Mouse (Mus musculus): ENCODE measurements at regions not wholly inside any gene's neighbourhood (a gene's known extent, or its start where the extent isn't known, plus 50 kb on each side); places are given as distances from the start of the nearest gene placed in this dataset.
A peak's percentile ranks its signal among the peaks of the same experiment; 100 is the strongest.

DNA sequence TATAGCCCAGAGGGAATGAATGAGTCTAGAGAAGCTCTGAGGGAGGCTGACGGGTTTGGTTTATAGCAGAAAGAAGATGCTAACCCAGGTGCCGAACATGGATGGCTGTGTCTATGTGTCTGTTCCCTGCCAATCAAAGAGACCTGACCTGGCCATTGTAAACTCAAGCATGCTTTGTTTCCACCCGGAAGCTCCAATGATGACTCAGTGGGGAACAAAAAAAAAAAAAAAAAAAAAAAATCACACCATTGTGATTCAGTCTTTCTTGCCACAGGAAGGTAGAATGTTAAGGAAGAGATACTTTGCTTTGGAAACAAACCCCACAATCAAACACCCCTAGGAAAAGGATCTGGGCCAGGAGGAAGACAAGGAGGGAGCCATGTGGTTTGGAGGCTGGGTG is 201.5 kb downstream of the Ly86 start:
- Histone ChIP-seq H3K9me3 (ENCODE audit: control insufficient read depth, low read length) (no peaks in the 10 kb centered on the region; the same call in 1 of the 2 replicates), H3K9ac (ENCODE audit: low read depth, low read length) (no peak overlapping the region), H3K27ac (ENCODE audit: low read depth, low read length) (no peak overlapping the region), H3K27me3 (ENCODE audit: control insufficient read depth, insufficient read depth, low read length) (no peaks in the 10 kb centered on the region), H3K4me2 (replicated peaks; ENCODE audit: low read depth, low read length) (no peak overlapping the region), H3K36me3 (ENCODE audit: control insufficient read depth, insufficient read depth, low read length) (no peaks in the 10 kb centered on the region), H3K4me3 (ENCODE audit: low read length) (no peak overlapping the region), H3K4me1 (ENCODE audit: control insufficient read depth, insufficient read depth, low read length) (peaks cover 11% of the 10 kb centered on the region)
- no peak for ATAC-seq (ENCODE audit: low FRiP score, low TSS enrichment)
- WGBS, result 82% methylated on average over 3 of the region's 3 CpGs

DNA sequence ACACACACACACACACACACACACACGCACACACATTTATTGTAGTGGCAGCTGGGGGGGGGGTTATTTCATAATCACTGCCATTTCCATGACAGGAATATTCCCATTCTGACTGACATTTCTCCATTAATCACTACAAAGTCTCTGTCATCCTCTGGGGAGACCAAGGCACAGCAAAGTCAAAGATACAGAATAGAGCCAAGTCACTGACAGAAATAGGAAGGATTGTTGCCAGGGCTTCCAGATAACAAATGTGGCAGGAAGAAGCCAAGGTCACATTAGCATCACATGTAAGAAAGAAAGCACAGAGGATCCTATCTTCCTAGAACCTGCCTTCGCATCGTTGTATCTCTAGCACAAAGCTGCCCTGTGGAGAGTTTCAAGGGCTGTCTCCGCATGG is 205.6 kb downstream of the Ly86 start:
- Histone ChIP-seq H3K27me3 (ENCODE audit: control insufficient read depth, insufficient read depth, low read length) (no peaks in the 10 kb centered on the region), H3K9me3 (ENCODE audit: control insufficient read depth, low read length) (no peaks in the 10 kb centered on the region; the same call in 1 of the 2 replicates), H3K9ac (ENCODE audit: low read depth, low read length) (no peak overlapping the region), H3K27ac (ENCODE audit: low read depth, low read length) (no peak overlapping the region), H3K4me1 (ENCODE audit: control insufficient read depth, insufficient read depth, low read length) (no peaks in the 10 kb centered on the region), H3K4me2 (replicated peaks; ENCODE audit: low read depth, low read length) (no peak overlapping the region), H3K36me3 (ENCODE audit: control insufficient read depth, insufficient read depth, low read length) (no peaks in the 10 kb centered on the region), H3K4me3 (ENCODE audit: low read length) (no peak overlapping the region)
- ATAC-seq (ENCODE audit: low FRiP score, low TSS enrichment), result no peak
- WGBS, result 71% methylated on average over 4 of the region's 4 CpGs

DNA sequence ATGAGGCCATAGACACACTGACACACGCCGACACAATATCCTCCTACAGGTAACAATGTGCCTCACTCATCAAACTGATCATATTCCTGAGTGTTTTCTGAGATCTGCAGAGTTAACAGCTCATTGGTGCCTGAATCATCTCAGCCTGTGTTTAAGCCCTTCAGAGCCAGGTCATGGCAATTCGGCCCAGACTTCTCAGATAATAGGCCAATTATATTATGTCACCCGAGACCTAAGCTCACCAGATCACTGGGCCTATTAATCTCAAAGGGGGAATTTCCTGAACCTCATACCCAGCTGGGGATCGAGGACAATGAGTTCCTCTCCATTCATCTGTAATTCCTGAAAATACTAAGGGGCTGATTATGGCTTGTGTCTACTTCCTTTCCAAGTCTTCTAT is 208.4 kb downstream of the Ly86 start:
- H3K9me3 ChIP-seq (ENCODE audit: control insufficient read depth, low read length), result no peaks in the 10 kb centered on the region
- ATAC-seq (ENCODE audit: low FRiP score, low TSS enrichment), result no peak
- H3K9ac ChIP-seq (ENCODE audit: low read depth, low read length), result no peak overlapping the region
- no peak overlapping the region for H3K4me3 ChIP-seq (ENCODE audit: low read length)
- H3K36me3 ChIP-seq (ENCODE audit: control insufficient read depth, insufficient read depth, low read length), result no peaks in the 10 kb centered on the region
- 57% methylated on average over 5 of the region's 5 CpGs for WGBS
- H3K4me1 ChIP-seq (ENCODE audit: control insufficient read depth, insufficient read depth, low read length), result 0 out of 2 replicates have a peak, but pooled peaks cover 3% of the 10 kb centered on the region
- H3K27me3 ChIP-seq (ENCODE audit: control insufficient read depth, insufficient read depth, low read length), result no peaks in the 10 kb centered on the region
- H3K27ac ChIP-seq (ENCODE audit: low read depth, low read length), result no peak overlapping the region
- no peak overlapping the region for H3K4me2 ChIP-seq (replicated peaks; ENCODE audit: low read depth, low read length)

DNA sequence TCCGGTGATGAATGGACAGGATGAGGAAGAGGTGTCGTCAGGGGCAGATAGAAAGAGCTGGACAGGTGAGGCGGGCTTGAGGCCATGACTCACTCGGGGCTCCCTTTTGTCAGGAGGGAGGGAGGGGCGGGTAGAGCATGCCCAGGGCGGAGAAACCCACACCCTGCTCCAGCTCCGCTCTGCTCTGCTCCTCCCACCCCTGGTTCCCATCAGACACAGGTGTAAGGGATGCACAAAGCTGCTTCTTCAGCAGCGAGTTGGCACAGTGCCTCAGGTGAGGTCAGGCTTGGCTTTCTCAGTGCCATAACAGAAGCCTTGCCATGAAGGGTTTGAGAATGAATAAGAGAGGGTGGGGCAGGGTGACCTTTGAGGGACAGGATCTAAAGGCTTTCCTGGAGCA is 212.2 kb downstream of the Ly86 start:
- Histone ChIP-seq H3K9me3 (ENCODE audit: control insufficient read depth, low read length) (no peaks in the 10 kb centered on the region), H3K27me3 (ENCODE audit: control insufficient read depth, insufficient read depth, low read length) (no peaks in the 10 kb centered on the region), H3K4me1 (ENCODE audit: control insufficient read depth, insufficient read depth, low read length) (peaks cover 18% of the 10 kb centered on the region), H3K9ac (ENCODE audit: low read depth, low read length) (no peak overlapping the region), H3K36me3 (ENCODE audit: control insufficient read depth, insufficient read depth, low read length) (no peaks in the 10 kb centered on the region), H3K27ac (ENCODE audit: low read depth, low read length) (no peak overlapping the region), H3K4me3 (ENCODE audit: low read length) (no peak overlapping the region), H3K4me2 (replicated peaks; ENCODE audit: low read depth, low read length) (no peak overlapping the region)
- no peak for ATAC-seq (ENCODE audit: low FRiP score, low TSS enrichment)
- WGBS, result 83% methylated on average over 8 of the region's 8 CpGs

DNA sequence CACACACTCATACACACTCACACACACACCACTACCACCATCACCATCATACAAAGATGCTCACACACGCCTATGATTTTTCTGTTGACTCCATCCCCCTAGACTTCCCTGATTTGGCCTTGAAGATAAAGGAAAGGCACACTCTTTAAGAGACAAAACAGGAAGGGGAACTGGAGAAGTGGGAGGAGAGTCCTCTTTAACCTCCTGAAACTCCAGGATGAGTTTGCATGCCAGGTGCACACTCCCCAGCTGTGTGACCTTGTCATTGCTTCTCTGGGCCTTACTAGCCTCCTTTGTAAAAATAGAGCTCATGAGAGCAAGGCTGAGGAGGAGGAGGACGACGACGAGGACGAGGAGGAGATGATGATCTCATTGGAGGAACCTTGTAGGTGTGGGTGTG is 212.8 kb downstream of the Ly86 start:
- Histone ChIP-seq H3K9me3 (ENCODE audit: control insufficient read depth, low read length) (no peaks in the 10 kb centered on the region), H3K4me1 (ENCODE audit: control insufficient read depth, insufficient read depth, low read length) (peaks cover 21% of the 10 kb centered on the region), H3K9ac (ENCODE audit: low read depth, low read length) (no peak overlapping the region), H3K27me3 (ENCODE audit: control insufficient read depth, insufficient read depth, low read length) (no peaks in the 10 kb centered on the region), H3K4me2 (replicated peaks; ENCODE audit: low read depth, low read length) (no peak overlapping the region), H3K36me3 (ENCODE audit: control insufficient read depth, insufficient read depth, low read length) (no peaks in the 10 kb centered on the region), H3K4me3 (ENCODE audit: low read length) (no peak overlapping the region), H3K27ac (ENCODE audit: low read depth, low read length) (no peak overlapping the region)
- no peak for ATAC-seq (ENCODE audit: low FRiP score, low TSS enrichment)
- WGBS, result 71% methylated on average over 5 of the region's 5 CpGs

DNA sequence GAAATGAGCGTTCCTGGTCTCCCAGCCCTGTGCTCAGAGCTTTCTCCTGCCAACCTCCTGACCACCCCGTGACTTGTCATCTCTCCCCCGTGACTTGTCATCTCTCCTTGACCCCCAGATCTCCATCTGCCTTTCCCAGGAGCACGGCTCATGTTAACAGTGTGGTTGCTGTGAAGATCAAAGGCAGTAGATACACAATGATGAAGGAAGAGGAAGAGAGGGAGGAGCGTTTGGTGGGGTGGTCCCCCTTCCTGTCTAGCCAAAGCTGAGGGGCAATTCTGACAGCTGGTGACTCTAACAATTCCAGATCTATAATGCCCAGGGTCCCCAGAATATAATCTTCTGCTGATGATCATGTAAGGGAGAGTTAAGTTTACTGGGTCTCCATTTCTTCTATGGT is 214.0 kb downstream of the Ly86 start:
- H3K27me3 ChIP-seq (ENCODE audit: control insufficient read depth, insufficient read depth, low read length), result no peaks in the 10 kb centered on the region
- no peak for ATAC-seq (ENCODE audit: low FRiP score, low TSS enrichment)
- no peak overlapping the region for H3K9ac ChIP-seq (ENCODE audit: low read depth, low read length)
- H3K36me3 ChIP-seq (ENCODE audit: control insufficient read depth, insufficient read depth, low read length), result no peaks in the 10 kb centered on the region
- H3K4me2 ChIP-seq (replicated peaks; ENCODE audit: low read depth, low read length), result no peak overlapping the region
- no peak overlapping the region for H3K27ac ChIP-seq (ENCODE audit: low read depth, low read length)
- no peaks in the 10 kb centered on the region for H3K9me3 ChIP-seq (ENCODE audit: control insufficient read depth, low read length)
- peaks cover 25% of the 10 kb centered on the region for H3K4me1 ChIP-seq (ENCODE audit: control insufficient read depth, insufficient read depth, low read length)
- H3K4me3 ChIP-seq (ENCODE audit: low read length), result no peak overlapping the region
- 43% methylated on average over 5 of the region's 5 CpGs for WGBS

DNA sequence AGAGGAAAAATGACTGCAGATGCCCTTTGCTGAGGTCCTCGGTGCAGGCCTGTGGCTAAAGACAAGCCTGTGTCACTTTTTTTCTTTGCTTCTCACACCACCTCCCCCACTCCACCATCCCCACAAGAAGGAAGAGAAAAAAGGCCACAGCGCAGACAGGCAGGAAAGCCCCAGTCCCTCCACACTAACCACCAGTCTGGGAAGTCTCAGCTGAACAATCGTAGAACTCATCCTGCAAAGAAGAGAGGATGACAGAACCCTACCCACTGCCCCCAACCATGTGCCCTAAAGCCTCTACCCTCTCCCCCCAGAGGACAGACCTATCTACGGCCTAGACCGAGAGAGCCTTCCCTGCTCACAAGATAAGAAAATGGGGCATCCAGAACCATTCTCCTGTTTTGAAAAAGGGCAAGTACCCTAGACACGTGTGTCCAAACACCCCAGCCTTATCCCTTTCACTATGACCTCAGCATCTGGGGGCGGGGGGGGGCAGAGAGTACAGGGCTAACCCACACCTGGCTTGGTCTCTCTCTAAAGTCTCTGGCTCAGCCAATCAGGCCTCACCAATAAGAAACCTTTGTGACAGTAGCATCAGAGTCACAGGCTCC is 214.8 kb downstream of the Ly86 start:
- 69% methylated on average over 7 of the region's 7 CpGs for WGBS
- Histone ChIP-seq H3K9me3 (ENCODE audit: control insufficient read depth, low read length) (no peaks in the 10 kb centered on the region), H3K27ac (ENCODE audit: low read depth, low read length) (no peak overlapping the region), H3K4me3 (ENCODE audit: low read length) (no peak overlapping the region), H3K4me2 (replicated peaks; ENCODE audit: low read depth, low read length) (no peak overlapping the region), H3K27me3 (ENCODE audit: control insufficient read depth, insufficient read depth, low read length) (no peaks in the 10 kb centered on the region), H3K4me1 (ENCODE audit: control insufficient read depth, insufficient read depth, low read length) (peaks cover 25% of the 10 kb centered on the region), H3K36me3 (ENCODE audit: control insufficient read depth, insufficient read depth, low read length) (no peaks in the 10 kb centered on the region), H3K9ac (ENCODE audit: low read depth, low read length) (no peak overlapping the region)
- 0 out of 2 replicates have a peak, but pooled peaks have one; percentile 2 for ATAC-seq (ENCODE audit: low FRiP score, low TSS enrichment)

DNA sequence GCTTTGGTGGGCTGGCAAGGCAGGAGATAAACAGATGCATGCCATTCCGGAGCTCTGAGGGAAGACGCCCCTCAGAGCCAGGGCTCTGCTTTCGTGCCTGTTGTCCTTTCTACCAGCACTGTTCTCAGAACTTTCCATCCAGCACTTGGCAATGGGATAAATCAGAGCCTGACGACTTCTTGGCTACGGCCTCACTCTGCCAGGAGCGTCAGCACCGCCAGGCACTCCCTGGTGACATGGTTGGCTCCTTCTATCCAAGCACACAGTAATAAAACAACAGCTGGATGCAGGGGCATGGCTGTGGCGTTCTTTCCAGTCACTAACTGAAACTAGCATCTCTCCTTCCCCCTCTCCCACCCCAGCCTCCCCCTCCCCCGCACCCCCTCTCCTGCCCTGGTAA is 215.4 kb downstream of the Ly86 start:
- Histone ChIP-seq H3K36me3 (ENCODE audit: control insufficient read depth, insufficient read depth, low read length) (no peaks in the 10 kb centered on the region), H3K9me3 (ENCODE audit: control insufficient read depth, low read length) (no peaks in the 10 kb centered on the region), H3K9ac (ENCODE audit: low read depth, low read length) (no peak overlapping the region), H3K4me3 (ENCODE audit: low read length) (no peak overlapping the region), H3K4me2 (replicated peaks; ENCODE audit: low read depth, low read length) (no peak overlapping the region), H3K27ac (ENCODE audit: low read depth, low read length) (no peak overlapping the region), H3K27me3 (ENCODE audit: control insufficient read depth, insufficient read depth, low read length) (no peaks in the 10 kb centered on the region), H3K4me1 (ENCODE audit: control insufficient read depth, insufficient read depth, low read length) (peaks cover 25% of the 10 kb centered on the region)
- 21% methylated on average over 9 of the region's 9 CpGs for WGBS
- ATAC-seq (ENCODE audit: low FRiP score, low TSS enrichment), result 0 out of 2 replicates have a peak, but pooled peaks have one; percentile 17

DNA sequence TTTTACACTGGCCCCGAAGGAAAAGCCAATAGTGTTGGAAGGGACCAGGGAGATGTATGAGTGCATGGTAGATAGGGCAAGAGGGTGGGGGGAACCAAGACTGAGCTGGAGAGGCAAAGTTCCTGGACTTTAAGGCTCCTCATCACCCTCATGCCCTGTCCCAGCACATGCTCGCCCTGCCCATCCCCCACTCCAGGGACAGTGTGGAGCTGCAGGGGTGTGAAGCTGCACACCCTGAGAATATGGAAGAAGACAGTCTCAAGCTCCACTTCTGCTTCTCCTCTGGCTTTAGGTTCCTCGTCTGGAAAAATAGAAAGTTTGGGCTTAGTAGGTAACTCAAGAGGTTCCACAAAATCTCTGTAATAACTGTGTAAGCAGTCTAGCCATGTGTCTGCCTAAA is 215.8 kb downstream of the Ly86 start:
- H3K27me3 ChIP-seq (ENCODE audit: control insufficient read depth, insufficient read depth, low read length), result no peaks in the 10 kb centered on the region
- no peak overlapping the region for H3K27ac ChIP-seq (ENCODE audit: low read depth, low read length)
- no peaks in the 10 kb centered on the region for H3K36me3 ChIP-seq (ENCODE audit: control insufficient read depth, insufficient read depth, low read length)
- H3K9ac ChIP-seq (ENCODE audit: low read depth, low read length), result no peak overlapping the region
- H3K4me3 ChIP-seq (ENCODE audit: low read length), result no peak overlapping the region
- peak; percentile 13; the same call in 1 of the 2 replicates for ATAC-seq (ENCODE audit: low FRiP score, low TSS enrichment)
- H3K9me3 ChIP-seq (ENCODE audit: control insufficient read depth, low read length), result no peaks in the 10 kb centered on the region
- H3K4me1 ChIP-seq (ENCODE audit: control insufficient read depth, insufficient read depth, low read length), result peaks cover 25% of the 10 kb centered on the region
- WGBS, result 18% methylated on average over 3 of the region's 3 CpGs
- H3K4me2 ChIP-seq (replicated peaks; ENCODE audit: low read depth, low read length), result no peak overlapping the region

All from kidney, embryonic 14.5 days (tissue).